ENCODE assay signal across 26 mouse cellular contexts in the genomic region with DNA sequence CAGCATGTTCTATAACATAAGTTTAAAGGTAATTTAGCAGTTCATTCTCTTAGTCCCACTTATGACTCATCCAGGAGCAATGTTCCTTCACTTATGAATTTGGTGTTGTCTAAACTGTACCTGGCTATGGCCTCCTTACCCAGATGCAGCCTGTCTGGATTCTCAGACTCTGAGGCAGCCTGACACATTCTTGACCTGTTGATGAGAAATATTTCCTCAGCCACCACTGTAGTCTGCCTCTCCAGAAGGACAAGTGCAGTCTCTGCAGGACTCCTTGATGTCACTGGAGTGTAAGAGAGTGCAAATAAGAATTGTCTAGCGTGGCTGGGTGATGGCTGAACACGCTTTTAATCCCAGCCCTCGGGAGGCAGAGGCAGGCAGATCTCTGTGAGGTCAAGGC.
"Had no signal": no experiment of that assay in that cellular context is flagged by ENCODE, and none has a peak within 500 bp of the region (broad histone marks: within the 10 kb centered on the region; RNA-seq: fewer than 3 reads in every experiment).

No protein-coding gene starts in this region.

- H3K9ac ChIP-seq: heart, embryonic 12.5 days; heart, embryonic 15.5 days; hindbrain, embryonic 12.5 days; hindbrain, embryonic 14.5 days; kidney, embryonic 15.5 days; limb, embryonic 13.5 days; limb, embryonic 15.5 days; liver, embryonic 12.5 days; liver, embryonic 14.5 days had no signal

- H3K9me3 ChIP-seq: heart, embryonic 15.5 days; hindbrain, embryonic 10.5 days; hindbrain, embryonic 12.5 days; kidney, embryonic 15.5 days; limb, embryonic 13.5 days; limb, embryonic 15.5 days; liver, embryonic 12.5 days had no signal

- H3K4me1 ChIP-seq: hindbrain, embryonic 12.5 days; kidney, embryonic 15.5 days; limb, embryonic 15.5 days; liver, embryonic 12.5 days had no signal

- H3K27ac ChIP-seq: gastrocnemius, adult 2 months; heart, adult 2 months; heart, embryonic 15.5 days; hindbrain, embryonic 10.5 days; hindbrain, embryonic 12.5 days; hindbrain, embryonic 14.5 days; kidney, embryonic 15.5 days; kidney, postnatal 0 days; limb, embryonic 13.5 days; limb, embryonic 15.5 days; liver, embryonic 12.5 days; liver, embryonic 14.5 days had no signal

- DNase-seq: gastrocnemius, adult 2 months; gastrocnemius, postnatal 10 days; gastrocnemius, postnatal 25 days; heart, adult 2 months; heart, postnatal 4 days; kidney, adult 11 months; kidney, adult 2 months; kidney, adult 9 months; kidney, postnatal 14 days; kidney, postnatal 36 days; layer of hippocampus, adult 9-11 months; layer of hippocampus, postnatal 36 days; left cerebral cortex, postnatal 4 days had no signal

- H3K27me3 ChIP-seq: heart, embryonic 12.5 days; heart, embryonic 15.5 days; hindbrain, embryonic 12.5 days; kidney, embryonic 15.5 days; limb, embryonic 13.5 days; limb, embryonic 15.5 days; liver, embryonic 12.5 days had no signal

- H3K4me3 ChIP-seq: gastrocnemius, adult 2 months; heart, adult 2 months; heart, embryonic 12.5 days; heart, embryonic 15.5 days; hindbrain, embryonic 10.5 days; hindbrain, embryonic 12.5 days; kidney, embryonic 15.5 days; limb, embryonic 13.5 days; limb, embryonic 15.5 days; liver, embryonic 12.5 days had no signal

- ATAC-seq: hindbrain, embryonic 16.5 days; intestine, embryonic 16.5 days; liver, embryonic 12.5 days had no signal

- H3K4me2 ChIP-seq: heart, embryonic 12.5 days; heart, embryonic 15.5 days; hindbrain, embryonic 12.5 days; hindbrain, embryonic 14.5 days; kidney, embryonic 15.5 days; limb, embryonic 13.5 days; limb, embryonic 15.5 days; liver, embryonic 12.5 days had no signal

- H3K36me3 ChIP-seq: heart, embryonic 12.5 days; heart, embryonic 15.5 days; hindbrain, embryonic 10.5 days; hindbrain, embryonic 12.5 days; kidney, embryonic 15.5 days; limb, embryonic 13.5 days; limb, embryonic 15.5 days; liver, embryonic 12.5 days had no signal
